Mouse (Mus musculus) intestine, embryonic 16.5 days (tissue): ENCODE results near the gene Angptl7. TPM values are rescaled to one million over a fixed set of nuclear protein-coding genes. Genes with fewer than 3 reads are reported as not detected.

Experiments used
- ATAC-seq: fragments of 200-750 bp; cut with Nextera tagmentation; 2 replicates; pipeline ENCODE4 v1.8.0; 2017; ENCODE audit warnings: moderate TSS enrichment, moderate library complexity
- H3K27ac ChIP-seq: fragments of 300-500 bp; sonication (generic); 2 replicates; pipeline ENCODE4 v1.5.1; 2014; ENCODE audit warnings: mild to moderate bottlenecking, low read length
- H3K27me3 ChIP-seq: fragments of 300-500 bp; sonication (generic); replicated peaks from 2 replicates; pipeline ENCODE4 v1.6.1; 2014; ENCODE audit warnings: low read length, control low read depth, mixed read lengths; ENCODE audit not compliant: control insufficient read depth, insufficient read depth
- H3K36me3 ChIP-seq: fragments of 300-500 bp; sonication (generic); 2 replicates; pipeline ENCODE4 v1.6.1; 2014; ENCODE audit warnings: low read length, control low read depth; ENCODE audit not compliant: control insufficient read depth, insufficient read depth
- H3K4me1 ChIP-seq: fragments of 300-500 bp; sonication (generic); 2 replicates; pipeline ENCODE4 v1.6.1; 2014; ENCODE audit warnings: low read length, control low read depth, mixed read lengths; ENCODE audit not compliant: control insufficient read depth, insufficient read depth
- H3K4me2 ChIP-seq: fragments of 300-500 bp; sonication (generic); 2 replicates; pipeline ENCODE4 v1.6.1; 2014; ENCODE audit warnings: low read depth, low read length, control low read depth
- H3K4me3 ChIP-seq: fragments of 300-500 bp; sonication (generic); 2 replicates; pipeline ENCODE4 v1.5.1; 2014; ENCODE audit warnings: mild to moderate bottlenecking, low read length
- H3K9ac ChIP-seq: fragments of 300-500 bp; sonication (generic); 2 replicates; pipeline ENCODE4 v1.6.1; 2014; ENCODE audit warnings: low read depth, low read length
- H3K9me3 ChIP-seq: fragments of 300-500 bp; sonication (generic); 2 replicates; pipeline ENCODE4 v1.6.1; 2016; ENCODE audit warnings: low read length, control low read depth; ENCODE audit not compliant: control insufficient read depth
- WGBS: fragments of 180-500 bp; shearing (Covaris S2); extraction: QIAGEN DNeasy Blood & Tissue Kit; methylation state at CpG from one replicate; pipeline ENCODE4 v1.1.7; 2014; 5-methylcytosine and 5-hydroxymethylcytosine counted together
- polyA plus RNA-seq: library from polyadenylated mRNA; unstranded; fragments of >200 nt; fragmentation: Nextera tagmentation; extraction: Ambion mirVana; gene quantifications from 2 replicates; pipeline ENCODE4 v1.2.1, GENCODE M21; 2015

Gene Angptl7
- polyA plus RNA-seq, 1 experiment from 2014 or later = 1.1 TPM

GRCm38 (mm10) chr4:148523538-148523937, 23.3 kb upstream of the Angptl7 start:
- no peak overlapping the region for H3K4me2 ChIP-seq
- no peak overlapping the region for H3K4me3 ChIP-seq
- no peak for ATAC-seq
- H3K27me3 ChIP-seq = no peaks in the 10 kb centered on the region
- 76% methylated on average over 7 of the region's 7 CpGs for WGBS
- H3K4me1 ChIP-seq = no peaks in the 10 kb centered on the region
- H3K9me3 ChIP-seq = no peaks in the 10 kb centered on the region
- no peak overlapping the region for H3K9ac ChIP-seq
- H3K36me3 ChIP-seq = peaks cover 14% of the 10 kb centered on the region; the same call in 1 of the 2 replicates
- H3K27ac ChIP-seq = no peak overlapping the region

GRCm38 (mm10) chr4:148518235-148518795, 18.1 kb upstream of the Angptl7 start:
- Histone ChIP-seq H3K27ac (no peak overlapping the region), H3K4me3 (no peak overlapping the region), H3K4me1 (no peaks in the 10 kb centered on the region), H3K9ac (no peak overlapping the region), H3K27me3 (no peaks in the 10 kb centered on the region), H3K9me3 (no peaks in the 10 kb centered on the region), H3K36me3 (peaks cover 8% of the 10 kb centered on the region; the same call in 1 of the 2 replicates), H3K4me2 (no peak overlapping the region)
- 47% methylated on average over 5 of the region's 5 CpGs for whole genome bisulfite sequencing
- ATAC-seq = no peak

GRCm38 (mm10) chr4:148517809-148518208, 17.5 kb upstream of the Angptl7 start:
- Histone ChIP-seq H3K4me1 (no peaks in the 10 kb centered on the region), H3K27me3 (no peaks in the 10 kb centered on the region), H3K4me3 (no peak overlapping the region), H3K4me2 (no peak overlapping the region), H3K27ac (no peak overlapping the region), H3K36me3 (peaks cover 8% of the 10 kb centered on the region; the same call in 1 of the 2 replicates), H3K9ac (no peak overlapping the region), H3K9me3 (no peaks in the 10 kb centered on the region)
- no peak for ATAC-seq
- 62% methylated on average over 4 of the region's 4 CpGs for WGBS

GRCm38 (mm10) chr4:148515313-148515712, 15.1 kb upstream of the Angptl7 start:
- 91% methylated on average over 2 of the region's 2 CpGs for WGBS

GRCm38 (mm10) chr4:148513021-148513559, 12.8 kb upstream of the Angptl7 start:
- Histone ChIP-seq H3K4me3 (no peak overlapping the region), H3K27me3 (no peaks in the 10 kb centered on the region), H3K4me1 (no peaks in the 10 kb centered on the region), H3K9ac (no peak overlapping the region), H3K9me3 (no peaks in the 10 kb centered on the region), H3K27ac (no peak overlapping the region), H3K4me2 (no peak overlapping the region), H3K36me3 (peaks cover 2% of the 10 kb centered on the region; the same call in 1 of the 2 replicates)
- WGBS = 59% methylated on average over 6 of the region's 6 CpGs
- ATAC-seq = no peak

More at GRCm38 (mm10) chr4:148515313-148515712, 15.1 kb upstream of the Angptl7 start:
- no peak for ATAC-seq
- Histone ChIP-seq H3K9me3 (no peaks in the 10 kb centered on the region), H3K27me3 (no peaks in the 10 kb centered on the region), H3K4me3 (no peak overlapping the region), H3K4me1 (no peaks in the 10 kb centered on the region), H3K4me2 (no peak overlapping the region), H3K27ac (no peak overlapping the region), H3K36me3 (peaks cover 2% of the 10 kb centered on the region; the same call in 1 of the 2 replicates), H3K9ac (no peak overlapping the region)

GRCm38 (mm10) chr4:148511334-148511733, 11.1 kb upstream of the Angptl7 start:
- no peak overlapping the region for H3K9ac ChIP-seq
- H3K4me3 ChIP-seq = no peak overlapping the region
- H3K4me1 ChIP-seq = no peaks in the 10 kb centered on the region
- H3K27me3 ChIP-seq = no peaks in the 10 kb centered on the region
- H3K36me3 ChIP-seq = peaks cover under 1% of the 10 kb centered on the region; the same call in 1 of the 2 replicates
- no peaks in the 10 kb centered on the region for H3K9me3 ChIP-seq
- no peak overlapping the region for H3K4me2 ChIP-seq
- H3K27ac ChIP-seq = no peak overlapping the region
- WGBS = 97% methylated on average over 4 of the region's 4 CpGs
- ATAC-seq = no peak

GRCm38 (mm10) chr4:148510691-148511090, 10.4 kb upstream of the Angptl7 start:
- Histone ChIP-seq H3K27ac (no peak overlapping the region), H3K27me3 (no peaks in the 10 kb centered on the region), H3K4me3 (no peak overlapping the region), H3K36me3 (no peaks in the 10 kb centered on the region; the same call in 1 of the 2 replicates), H3K4me2 (no peak overlapping the region), H3K4me1 (no peaks in the 10 kb centered on the region), H3K9me3 (no peaks in the 10 kb centered on the region), H3K9ac (no peak overlapping the region)
- ATAC-seq = no peak
- WGBS = 82% methylated on average over 4 of the region's 4 CpGs

GRCm38 (mm10) chr4:148509450-148510084, 9.3 kb upstream of the Angptl7 start:
- H3K4me2 ChIP-seq = no peak overlapping the region
- WGBS = 86% methylated on average over 8 of the region's 8 CpGs
- ATAC-seq = no peak
- H3K27ac ChIP-seq = no peak overlapping the region
- H3K9me3 ChIP-seq = no peaks in the 10 kb centered on the region
- no peak overlapping the region for H3K4me3 ChIP-seq
- no peak overlapping the region for H3K9ac ChIP-seq
- H3K4me1 ChIP-seq = no peaks in the 10 kb centered on the region
- no peaks in the 10 kb centered on the region for H3K27me3 ChIP-seq
- H3K36me3 ChIP-seq = no peaks in the 10 kb centered on the region; the same call in 1 of the 2 replicates

GRCm38 (mm10) chr4:148508084-148508849, 8.0 kb upstream of the Angptl7 start:
- no peak overlapping the region for H3K4me3 ChIP-seq
- H3K36me3 ChIP-seq = no peaks in the 10 kb centered on the region; the same call in 1 of the 2 replicates
- no peaks in the 10 kb centered on the region for H3K9me3 ChIP-seq
- no peak overlapping the region for H3K9ac ChIP-seq
- H3K4me1 ChIP-seq = no peaks in the 10 kb centered on the region
- ATAC-seq = no peak
- no peaks in the 10 kb centered on the region for H3K27me3 ChIP-seq
- 96% methylated on average over 14 of the region's 14 CpGs for WGBS
- H3K27ac ChIP-seq = no peak overlapping the region
- H3K4me2 ChIP-seq = no peak overlapping the region
